Mouse (Mus musculus) spleen, adult 2 months (tissue): ENCODE measurements around the gene Pax3. TPM values are rescaled to one million over a fixed set of nuclear protein-coding genes. Genes with fewer than 3 reads are reported as not detected.

Experiments used
- DNase-seq, 2 experiments: peaks; one replicate each; pipeline versions ENCODE4 v3.0.0 to v3.0.0-alpha.2; 2012 to 2021; ENCODE audit warnings: low spot score in 2 of 2, low read depth in 1 of 2
- H3K27ac ChIP-seq: fragments of 200-500 bp; 2 replicates; pipeline ENCODE4 v1.5.1; 2012; ENCODE audit warnings: low read length, inconsistent platforms; ENCODE audit not compliant: insufficient read depth
- H3K27me3 ChIP-seq: fragments of 200-500 bp; 2 replicates; pipeline ENCODE4 v1.6.1; 2012; ENCODE audit warnings: mild to moderate bottlenecking, moderate library complexity, low read length, inconsistent platforms; ENCODE audit not compliant: control insufficient read depth, insufficient read depth
- H3K36me3 ChIP-seq: fragments of 200-500 bp; 2 replicates; pipeline ENCODE4 v1.6.1; 2012; ENCODE audit warnings: mild to moderate bottlenecking, low read length, inconsistent platforms; ENCODE audit not compliant: control insufficient read depth, insufficient read depth
- H3K4me1 ChIP-seq: fragments of 200-500 bp; 2 replicates; pipeline ENCODE4 v1.6.1; 2011; ENCODE audit warnings: inconsistent platforms; ENCODE audit not compliant: control insufficient read depth, insufficient read depth, insufficient read length
- H3K4me3 ChIP-seq: fragments of 200-500 bp; 2 replicates; pipeline ENCODE4 v1.5.1; 2011; ENCODE audit warnings: mild to moderate bottlenecking, inconsistent platforms; ENCODE audit not compliant: insufficient read depth, insufficient read length; ENCODE audit errors: extremely low read depth
- CTCF ChIP-seq: fragments of 200-500 bp; IDR thresholded peaks from 2 replicates; pipeline ENCODE4 v1.5.1; 2011; ENCODE audit warnings: mild to moderate bottlenecking, inconsistent platforms; ENCODE audit not compliant: insufficient read depth, insufficient read length, insufficient replicate concordance; ENCODE audit errors: extremely low read depth
- POLR2A ChIP-seq: fragments of 200-500 bp; IDR thresholded peaks from 2 replicates; pipeline ENCODE4 v1.6.1; 2011; ENCODE audit warnings: low read depth, low read length, inconsistent platforms
- WGBS: fragments of 180-500 bp; shearing (Covaris S2); methylation state at CpG from one replicate; pipeline ENCODE4 v1.1.7; 2018; 5-methylcytosine and 5-hydroxymethylcytosine counted together
- polyA plus RNA-seq: library from polyadenylated mRNA; depleted of rRNA; stranded (reverse); fragments of >200 nt; gene quantifications from 2 replicates; pipeline ENCODE4 v1.2.3, GENCODE M21; 2012

The Pax3 gene
- polyA plus RNA-seq, 1 experiment = 0.26 TPM

DNA sequence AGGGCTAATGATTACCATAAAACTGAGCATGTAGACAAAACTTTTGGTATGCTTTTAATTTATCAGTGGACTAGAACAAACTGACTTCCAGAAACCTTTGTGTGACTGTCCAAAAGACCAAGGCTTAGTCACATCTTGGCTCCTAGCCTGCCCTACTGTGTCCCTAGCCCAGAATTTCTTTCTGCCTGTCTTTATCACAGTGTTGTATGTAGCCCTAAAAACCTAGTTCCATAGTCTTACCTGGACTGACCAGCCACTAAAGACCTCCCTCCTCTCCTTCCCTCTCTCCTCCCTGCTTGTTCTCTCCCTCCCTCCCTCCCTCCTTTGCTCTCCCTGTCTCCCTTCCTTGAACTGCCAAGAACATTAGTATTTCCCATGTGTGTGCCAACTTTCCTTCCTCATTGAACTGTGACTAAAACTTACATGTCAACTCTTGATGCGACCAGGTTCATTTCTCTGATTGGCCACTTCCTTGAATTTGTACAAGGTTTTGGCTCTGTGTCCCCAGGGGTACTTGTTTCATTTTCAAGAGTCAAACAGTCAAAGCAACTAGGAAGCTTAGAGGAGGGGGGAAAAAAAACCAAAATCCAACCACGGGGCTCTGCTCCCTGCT is 48.8 kb downstream of the Pax3 start:
- Histone ChIP-seq H3K27ac (no peak overlapping the region), H3K4me3 (no peak overlapping the region), H3K36me3 (no peaks in the 10 kb centered on the region), H3K27me3 (no peaks in the 10 kb centered on the region), H3K4me1 (no peaks in the 10 kb centered on the region)
- no peak for TF ChIP-seq POLR2A
- no peak for TF ChIP-seq CTCF
- WGBS = 37% methylated on average over 2 of the region's 2 CpGs
- DNase-seq = no peak

- Histone ChIP-seq H3K27ac (no peak overlapping the region), H3K36me3 (no peaks in the 10 kb centered on the region), H3K4me3 (no peak overlapping the region), H3K27me3 (0 out of 2 replicates have a peak, but pooled peaks cover 3% of the 10 kb centered on the region), H3K4me1 (no peaks in the 10 kb centered on the region)
- TF ChIP-seq CTCF (no peak), POLR2A (no peak)
- WGBS = 65% methylated on average over 6 of the region's 6 CpGs
- DNase-seq = no peak
These were observed 53.5 kb downstream of the Pax3 start for GRCm38 (mm10) chr1:78143403-78143802.

DNA sequence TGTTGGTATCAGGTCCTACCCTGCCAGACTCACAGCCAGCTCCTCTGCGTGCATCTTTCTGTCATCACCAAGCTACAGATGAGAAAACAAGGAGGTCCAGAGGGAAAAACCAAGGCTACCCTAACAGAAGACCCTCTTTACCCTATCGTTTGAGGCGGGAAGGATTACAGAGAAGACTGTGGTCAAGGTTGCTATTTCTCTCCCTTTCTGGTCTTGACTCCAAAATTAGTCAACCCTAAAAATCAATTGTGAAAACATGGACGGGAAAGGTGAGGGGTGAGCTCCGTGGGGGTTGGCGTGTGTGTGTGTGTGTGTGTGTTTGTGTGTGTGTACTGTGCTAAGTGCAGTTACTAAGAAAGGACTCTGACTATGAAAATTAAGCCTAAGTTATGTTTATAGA is 54.0 kb downstream of the Pax3 start:
- no peak overlapping the region for H3K27ac ChIP-seq
- H3K36me3 ChIP-seq = no peaks in the 10 kb centered on the region
- 85% methylated on average over 6 of the region's 6 CpGs for WGBS
- 0 out of 2 replicates have a peak, but pooled peaks cover 3% of the 10 kb centered on the region for H3K27me3 ChIP-seq
- DNase-seq = no peak
- no peak overlapping the region for H3K4me3 ChIP-seq
- no peaks in the 10 kb centered on the region for H3K4me1 ChIP-seq
- TF ChIP-seq POLR2A = no peak

- 0 out of 2 replicates have a peak, but pooled peaks cover 3% of the 10 kb centered on the region for H3K27me3 ChIP-seq
- no peak overlapping the region for H3K4me3 ChIP-seq
- TF ChIP-seq POLR2A (no peak), CTCF (no peak)
- DNase-seq = no peak
- no peak overlapping the region for H3K27ac ChIP-seq
- H3K4me1 ChIP-seq = no peaks in the 10 kb centered on the region
- no peaks in the 10 kb centered on the region for H3K36me3 ChIP-seq
- 27% methylated on average over 9 of the region's 9 CpGs for WGBS
These were observed 55.0 kb downstream of the Pax3 start for GRCm38 (mm10) chr1:78141741-78142501.

GRCm38 (mm10) chr1:78141314-78141713 is 55.6 kb downstream of the Pax3 start:
- no peak for DNase-seq
- TF ChIP-seq CTCF (no peak), POLR2A (no peak)
- 0 out of 2 replicates have a peak, but pooled peaks cover 3% of the 10 kb centered on the region for H3K27me3 ChIP-seq
- 16% methylated on average over 7 of the region's 7 CpGs for WGBS
- H3K36me3 ChIP-seq = no peaks in the 10 kb centered on the region
- no peak overlapping the region for H3K4me3 ChIP-seq
- no peak overlapping the region for H3K27ac ChIP-seq
- no peaks in the 10 kb centered on the region for H3K4me1 ChIP-seq

- 11% methylated on average over 14 of the region's 14 CpGs for WGBS
- TF ChIP-seq POLR2A = no peak
- TF ChIP-seq CTCF = no peak
- no peak overlapping the region for H3K4me3 ChIP-seq
- H3K27me3 ChIP-seq = 0 out of 2 replicates have a peak, but pooled peaks cover 3% of the 10 kb centered on the region
- H3K4me1 ChIP-seq = no peaks in the 10 kb centered on the region
- no peaks in the 10 kb centered on the region for H3K36me3 ChIP-seq
- H3K27ac ChIP-seq = no peak overlapping the region
- no peak for DNase-seq
These were observed 56.2 kb downstream of the Pax3 start for GRCm38 (mm10) chr1:78140505-78141303.
